In genomic region chr6:54558466-54558865, GRCm38 (mm10) we compare ENCODE assay signal across 24 mouse cellular contexts. TPM values are rescaled to one million over a fixed set of nuclear protein-coding genes. Genes with fewer than 3 reads are reported as not detected.
DNase-seq lines count a peak whose midpoint lies in the region; ATAC-seq and TF ChIP-seq lines count a peak whose summit lies in the region.
"Had no signal": no experiment of that assay in that cellular context is flagged by ENCODE, and none has a peak within 500 bp of the region (broad histone marks: within the 10 kb centered on the region; RNA-seq: fewer than 3 reads in every experiment).

No protein-coding gene starts in this region.

- H3K9me3 ChIP-seq in midbrain, embryonic 12.5 days, result no peaks in the 10 kb centered on the region
- no peaks in the 10 kb centered on the region for H3K9me3 ChIP-seq in midbrain, embryonic 15.5 days
- H3K9me3 ChIP-seq: embryonic facial prominence, embryonic 15.5 days; kidney, embryonic 15.5 days; liver, embryonic 12.5 days; lung, embryonic 15.5 days; midbrain, embryonic 13.5 days; stomach, embryonic 15.5 days had no signal

- TF ChIP-seq POLR2A in kidney, adult 2 months (IDR thresholded peaks at IDR 0.05; ENCODE audit: low read depth, low read length), result no peak

- no peak overlapping the region for H3K4me2 ChIP-seq in midbrain, embryonic 12.5 days (replicated peaks)
- no peak overlapping the region for H3K4me2 ChIP-seq in midbrain, embryonic 15.5 days
- H3K4me2 ChIP-seq: embryonic facial prominence, embryonic 15.5 days; heart, embryonic 11.5 days; kidney, embryonic 15.5 days; liver, embryonic 12.5 days; lung, embryonic 15.5 days; midbrain, embryonic 13.5 days; stomach, embryonic 15.5 days had no signal

- no peak for TF ChIP-seq CTCF in kidney, adult 2 months (conservative IDR thresholded peaks at IDR 0.05; ENCODE audit: insufficient read depth, insufficient read length, low read depth, low read length)

- 0 out of 2 replicates have a peak, but pooled peaks cover 3% of the 10 kb centered on the region for H3K36me3 ChIP-seq in midbrain, embryonic 12.5 days
- no peaks in the 10 kb centered on the region for H3K36me3 ChIP-seq in midbrain, embryonic 15.5 days (replicated peaks)
- no peaks in the 10 kb centered on the region for H3K36me3 ChIP-seq in kidney, adult 2 months (ENCODE audit: control insufficient read depth, insufficient read depth, low read length)
- H3K36me3 ChIP-seq: embryonic facial prominence, embryonic 15.5 days; kidney, embryonic 15.5 days; liver, embryonic 12.5 days; lung, embryonic 15.5 days; stomach, embryonic 15.5 days had no signal

- H3K9ac ChIP-seq in midbrain, embryonic 12.5 days (replicated peaks), result no peak overlapping the region
- H3K9ac ChIP-seq in midbrain, embryonic 15.5 days, result no peak overlapping the region
- H3K9ac ChIP-seq: embryonic facial prominence, embryonic 15.5 days; kidney, embryonic 15.5 days; liver, embryonic 12.5 days; lung, embryonic 15.5 days; midbrain, embryonic 13.5 days; stomach, embryonic 15.5 days had no signal

- H3K4me1 ChIP-seq in midbrain, embryonic 12.5 days, result peaks cover 54% of the 10 kb centered on the region
- H3K4me1 ChIP-seq in midbrain, embryonic 15.5 days, result peaks cover 43% of the 10 kb centered on the region
- no peaks in the 10 kb centered on the region for H3K4me1 ChIP-seq in kidney, adult 2 months (ENCODE audit: control insufficient read depth, insufficient read depth, low read length)
- H3K4me1 ChIP-seq: embryonic facial prominence, embryonic 15.5 days; liver, embryonic 12.5 days had no signal

- H3K27ac ChIP-seq in midbrain, embryonic 12.5 days (replicated peaks), result 0 out of 2 replicates have a peak overlapping the region, but pooled peaks have one; percentile 22
- H3K27ac ChIP-seq in midbrain, embryonic 15.5 days, result no peak overlapping the region
- no peak overlapping the region for H3K27ac ChIP-seq in kidney, adult 2 months (ENCODE audit: insufficient read depth, low read depth, low read length)
- H3K27ac ChIP-seq: embryonic facial prominence, embryonic 15.5 days; kidney, embryonic 15.5 days; liver, embryonic 12.5 days; lung, embryonic 15.5 days; macrophage; midbrain, embryonic 13.5 days; stomach, embryonic 15.5 days had no signal

- 69% methylated on average over 7 of the region's 7 CpGs for WGBS in midbrain, embryonic 12.5 days
- 57% methylated on average over 7 of the region's 7 CpGs for WGBS in midbrain, embryonic 15.5 days
- 75% methylated on average over 7 of the region's 7 CpGs for WGBS in kidney, adult 2 months

- intact Hi-C loops in heart, postnatal 10 days (cut with DNase I), result no loop called here

- 0 out of 2 replicates have a peak, but pooled peaks cover 3% of the 10 kb centered on the region for H3K27me3 ChIP-seq in midbrain, embryonic 12.5 days
- no peaks in the 10 kb centered on the region for H3K27me3 ChIP-seq in midbrain, embryonic 15.5 days (replicated peaks)
- H3K27me3 ChIP-seq in kidney, adult 2 months (replicated peaks; ENCODE audit: control insufficient read depth, insufficient read depth, low read length), result no peaks in the 10 kb centered on the region
- H3K27me3 ChIP-seq: embryonic facial prominence, embryonic 15.5 days; kidney, embryonic 15.5 days; lung, embryonic 15.5 days; midbrain, embryonic 13.5 days; Patski; stomach, embryonic 15.5 days had no signal

- H3K4me3 ChIP-seq in midbrain, embryonic 12.5 days, result no peak overlapping the region
- H3K4me3 ChIP-seq in midbrain, embryonic 15.5 days, result no peak overlapping the region
- no peak overlapping the region for H3K4me3 ChIP-seq in kidney, adult 2 months (ENCODE audit: insufficient read depth, low read depth, low read length)
- H3K4me3 ChIP-seq: embryonic facial prominence, embryonic 15.5 days; kidney, embryonic 15.5 days; liver, embryonic 12.5 days; lung, embryonic 15.5 days; midbrain, embryonic 13.5 days; stomach, embryonic 15.5 days had no signal

- DNase-seq in heart, adult 11 months, result peak; percentile 56
- no peak for DNase-seq in heart, postnatal 10 days
- DNase-seq in cerebellum, adult 9-10 months, result peak; percentile 85
- DNase-seq in retina, postnatal 1 day, result peak; percentile 64
- DNase-seq in heart, adult 9 months (ENCODE audit: low spot score in 2 of 2), result no peak
- DNase-seq in kidney, adult 2 months, result no peak
- DNase-seq: adrenal gland, postnatal 14 days; embryo, embryonic 11 days; gastrocnemius, postnatal 10 days; heart, postnatal 36 days; right cerebral cortex, postnatal 14 days; thymus, adult 2 months had no signal

- no peak for ATAC-seq in midbrain, embryonic 12.5 days (ENCODE audit: low FRiP score, low read depth)
- no peak for ATAC-seq in midbrain, embryonic 15.5 days (replicated peaks)
- ATAC-seq: activated CD4-positive, CD25-positive, alpha-beta regulatory T cell, adult 4 months; liver, embryonic 12.5 days; midbrain, embryonic 13.5 days; Patski had no signal

RNA-seq across cellular contexts. Expression of gene Scrn1, which starts 7.8 kb away (rescaled TPM):
- 1 to 10 TPM; 8.3 to 9.3 TPM for total RNA-seq in heart, postnatal 10 days (2021)
- polyA plus RNA-seq in midbrain, embryonic 12.5 days (2016; fragmentation: Nextera tagmentation; extraction: Ambion mirVana), result 83.8 and 86.4 TPM in 2 replicates
- 119 and 123 TPM in 2 replicates for polyA plus RNA-seq in midbrain, embryonic 15.5 days (2015; fragmentation: Nextera tagmentation; extraction: Ambion mirVana)
- 2.3 and 2.6 TPM in 2 replicates for polyA plus RNA-seq in kidney, adult 2 months (2012; rRNA removed)
- polyA plus RNA-seq: activated CD4-positive, CD25-positive, alpha-beta regulatory T cell, adult 4 months; macrophage had no signal

RNA-seq across cellular contexts. Expression of gene Plekha8, which starts 36.4 kb away (rescaled TPM):
- total RNA-seq in heart, postnatal 10 days (2021), result 10 to 100 TPM; 12.4 to 12.9 TPM
- polyA plus RNA-seq in midbrain, embryonic 12.5 days (2016; fragmentation: Nextera tagmentation; extraction: Ambion mirVana), result 16.8 and 21.5 TPM in 2 replicates
- 9.5 and 10.5 TPM in 2 replicates for polyA plus RNA-seq in midbrain, embryonic 15.5 days (2015; fragmentation: Nextera tagmentation; extraction: Ambion mirVana)
- polyA plus RNA-seq in kidney, adult 2 months (2012; rRNA removed), result 6.2 and 6.5 TPM in 2 replicates

RNA-seq across cellular contexts. Expression of gene Fkbp14, which starts 38.6 kb away (rescaled TPM):
- total RNA-seq in heart, postnatal 10 days (2021), result 10 to 100 TPM; 15.1 to 17.0 TPM
- polyA plus RNA-seq in midbrain, embryonic 12.5 days (2016; fragmentation: Nextera tagmentation; extraction: Ambion mirVana), result 15.7 and 16.3 TPM in 2 replicates
- 7.0 and 7.8 TPM in 2 replicates for polyA plus RNA-seq in midbrain, embryonic 15.5 days (2015; fragmentation: Nextera tagmentation; extraction: Ambion mirVana)
- 3.7 and 4.5 TPM in 2 replicates for polyA plus RNA-seq in kidney, adult 2 months (2012; rRNA removed)
- polyA plus RNA-seq: activated CD4-positive, CD25-positive, alpha-beta regulatory T cell, adult 4 months had no signal

Comparison
In these comparisons a context has a peak if more than half of its experiments do, and no peak if none do; other contexts are left out.
1. DNase-seq: peak in heart, adult 11 months (single experiment), cerebellum, adult 9-10 months (single experiment) and retina, postnatal 1 day (single experiment); none in heart, postnatal 10 days (0 of 2), heart, adult 9 months (0 of 2) and kidney, adult 2 months (single experiment).
2. RNA of gene Scrn1, which starts 7.8 kb away (polyA plus RNA-seq): 119 to 123 TPM in midbrain, embryonic 15.5 days and 83.8 to 86.4 TPM in midbrain, embryonic 12.5 days; 2.3 to 2.6 TPM in kidney, adult 2 months; every median in the first group is over 10 times any median in the second.